Mouse (Mus musculus) heart, postnatal 4 days (tissue): ENCODE results near the gene Serpinb3a. TPM values are rescaled to one million over a fixed set of nuclear protein-coding genes. Genes with fewer than 3 reads are reported as not detected.
A peak's percentile ranks its signal among the peaks of the same experiment; 100 is the strongest.
"Not testable (repeated sequence)": the region's sequence is repeated elsewhere in the genome, so short reads cannot be mapped to it uniquely, and the experiment has no call there.

Experiments used
- DNase-seq: peaks from one replicate; pipeline ENCODE4 v3.0.0; 2021
- total RNA-seq, 2 experiments: library from RNA; stranded (reverse); gene quantifications; 2 replicates each; pipeline ENCODE4 v1.2.3; 2021

Gene Serpinb3a
- not detected for total RNA-seq

- no peak for DNase-seq
Observed at GRCm38 (mm10) chr1:107052203-107052602, at the start of gene Serpinb3a. Gene Serpinb3a, minus strand, starts transcription at chr1:107052303.

- no peak for DNase-seq
Observed at GRCm38 (mm10) chr1:107098417-107098816, 46.3 kb upstream of the Serpinb3a start.

- DNase-seq: no peak
Observed at GRCm38 (mm10) chr1:107083406-107083805, 31.3 kb upstream of the Serpinb3a start, which contains the start of gene Serpinb3d. Gene Serpinb3d, minus strand, starts transcription at chr1:107083506.

GRCm38 (mm10) chr1:107034236-107034635, 17.9 kb downstream of the Serpinb3a start:
- not testable (repeated sequence) for DNase-seq

GRCm38 (mm10) chr1:107025886-107026285, 26.2 kb downstream of the Serpinb3a start:
- no peak for DNase-seq

DNA sequence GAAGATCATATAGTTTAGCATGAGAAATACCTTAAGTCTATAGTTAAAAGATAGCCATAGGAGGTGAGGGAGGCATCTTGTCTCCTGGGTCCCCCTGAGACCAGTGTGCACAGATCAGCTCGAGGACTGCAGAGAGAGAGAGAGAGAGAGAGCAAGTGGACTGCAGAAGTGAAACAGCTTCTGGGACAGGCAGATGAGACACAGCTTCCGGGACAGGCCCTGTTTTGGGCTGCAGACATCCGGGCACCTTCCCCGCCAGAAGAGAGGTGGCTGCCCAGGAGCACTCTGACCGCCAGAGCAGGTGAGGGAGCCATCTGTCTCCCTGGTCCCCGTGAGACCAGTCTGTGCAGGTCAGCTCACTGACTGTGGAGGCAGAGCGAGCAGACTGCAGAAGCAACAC, 36.9 kb downstream of the Serpinb3a start:
- DNase-seq: no peak

GRCm38 (mm10) chr1:107014530-107014929, 37.6 kb downstream of the Serpinb3a start:
- peak; percentile 31 for DNase-seq

- DNase-seq: no peak
Observed at GRCm38 (mm10) chr1:107006316-107006715, 45.8 kb downstream of the Serpinb3a start.

DNA sequence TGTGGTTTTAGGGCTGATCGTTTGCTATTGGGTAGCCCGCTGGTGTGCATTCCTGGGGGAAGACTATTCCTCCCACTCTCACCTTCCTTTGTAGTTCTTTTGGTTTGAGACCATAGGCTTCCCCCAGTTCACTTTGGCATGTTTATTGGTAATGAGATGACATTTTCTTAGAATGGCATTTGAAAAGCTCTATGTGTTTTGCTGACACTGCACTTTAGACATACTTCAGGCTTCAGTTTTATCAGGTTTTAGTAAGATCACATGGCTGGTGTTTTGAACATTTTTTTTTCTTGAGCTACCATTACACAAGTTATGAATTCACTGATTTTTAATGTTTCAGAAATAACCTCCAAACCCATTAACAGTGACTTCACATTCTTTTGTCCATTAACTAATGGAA, 50.3 kb downstream of the Serpinb3a start:
- no peak for DNase-seq

DNA sequence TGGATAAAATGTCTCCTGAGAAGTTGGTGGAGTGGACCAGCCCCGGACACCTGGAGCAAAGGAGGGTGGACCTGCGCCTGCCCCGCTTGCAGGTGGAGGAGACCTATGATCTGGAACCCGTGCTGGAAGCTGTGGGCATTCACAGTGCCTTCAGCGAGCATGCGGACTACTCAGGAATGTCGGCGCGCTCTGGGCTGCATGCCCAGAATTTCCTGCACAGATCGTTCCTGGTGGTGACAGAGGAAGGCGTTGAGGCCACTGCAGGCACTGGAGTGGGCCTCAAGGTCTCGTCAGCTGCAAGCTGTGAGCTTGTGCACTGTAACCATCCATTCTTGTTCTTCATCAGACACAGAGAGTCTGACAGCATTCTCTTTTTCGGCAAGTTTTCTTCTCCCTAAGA, 51.7 kb downstream of the Serpinb3a start:
- DNase-seq: peak; percentile 64

Other genes starting within 250 kb of the Serpinb3a start
- not detected for gene Serpinb5, start 191.1 kb downstream of the Serpinb3a start, total RNA-seq
- gene Serpinb12, start 117.9 kb downstream of the Serpinb3a start, total RNA-seq: not detected
- gene Serpinb13, start 71.3 kb downstream of the Serpinb3a start, total RNA-seq: not detected
- gene Serpinb3d, start 31.2 kb upstream of the Serpinb3a start, total RNA-seq: not detected
- gene Serpinb3b, start 226.1 kb upstream of the Serpinb3a start, total RNA-seq: not detected
- not detected for gene Serpinb3c, start 226.1 kb upstream of the Serpinb3a start, total RNA-seq